Mouse (Mus musculus) myocyte (in vitro differentiated cells): ENCODE data around the gene Acbd6.

ENCODE experiments used
- CEBPB ChIP-seq: IDR thresholded peaks from 2 replicates; pipeline ENCODE4 v1.6.1; 2011; ENCODE audit warnings: mild to moderate bottlenecking, moderate library complexity; ENCODE audit not compliant: poor library complexity, insufficient read depth, severe bottlenecking
- E2F4 ChIP-seq: IDR thresholded peaks from one replicate; pipeline ENCODE4 v1.6.1; 2011; ENCODE audit warnings: mild to moderate bottlenecking, control low read depth, moderate library complexity; ENCODE audit not compliant: insufficient read depth
- POLR2A ChIP-seq: IDR thresholded peaks from one replicate; pipeline ENCODE4 v1.6.1; 2011; ENCODE audit warnings: low read depth, mild to moderate bottlenecking, control low read depth, moderate library complexity; ENCODE audit not compliant: insufficient read length
- TCF12 ChIP-seq: IDR thresholded peaks from one replicate; pipeline ENCODE4 v1.6.1; 2011; ENCODE audit warnings: mild to moderate bottlenecking, control low read depth; ENCODE audit not compliant: poor library complexity, insufficient read depth, severe bottlenecking

DNA sequence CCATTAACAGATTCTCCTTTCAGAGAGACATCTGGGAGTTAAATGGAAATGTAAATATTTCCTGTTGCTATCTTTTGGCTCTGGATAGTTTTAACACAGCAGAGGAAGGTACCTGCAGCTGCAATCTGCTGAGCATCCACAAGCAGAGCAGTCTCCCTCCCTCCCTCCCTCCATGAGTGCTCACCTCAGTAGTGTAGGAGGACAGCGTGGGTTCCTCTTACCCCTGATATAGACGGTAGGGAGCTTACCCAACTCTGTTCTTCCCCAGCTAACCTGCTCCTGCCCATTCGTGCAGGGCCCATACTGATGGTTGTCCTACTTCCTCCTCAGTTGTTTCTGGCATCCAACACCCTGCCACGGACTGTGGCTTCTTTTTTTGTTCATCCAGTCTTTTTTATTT, 50.6 kb downstream of the Acbd6 start:
- TF ChIP-seq POLR2A = no peak
- TF ChIP-seq CEBPB = no peak
- TF ChIP-seq TCF12 = no peak
- no peak for TF ChIP-seq E2F4
